Mouse (Mus musculus): ENCODE data around the gene Zfp385a. TPM values are rescaled to one million over a fixed set of nuclear protein-coding genes. Genes with fewer than 3 reads are reported as not detected.

Zfp385a gene
- polyA plus RNA-seq, 1 experiment from 2014 or later = 23.1 TPM

DNA sequence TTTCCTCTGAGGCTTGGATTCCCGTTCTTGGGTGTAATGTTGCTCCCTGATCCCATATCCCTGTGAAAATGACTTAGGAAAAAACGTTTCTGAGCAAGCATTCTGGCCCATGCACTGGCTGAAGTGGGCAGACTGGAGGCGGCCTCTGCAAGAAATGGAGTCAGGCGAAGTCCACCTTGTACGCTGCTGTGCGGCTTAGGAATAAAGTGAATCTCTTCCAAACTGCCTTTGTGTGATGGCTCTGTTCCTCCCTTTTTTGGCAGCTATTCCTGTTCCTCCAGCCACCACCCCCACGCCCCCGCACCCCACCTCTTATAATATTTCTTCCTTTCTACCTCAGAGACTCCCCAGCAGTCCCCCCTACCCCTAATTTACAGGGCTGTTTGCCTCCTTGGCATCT lies 40.2 kb downstream of the Zfp385a start:
- Histone ChIP-seq H3K4me3 (peak overlapping the region; percentile 46), H3K9me3 (no peaks in the 10 kb centered on the region), H3K27ac (peak overlapping the region; percentile 97), H3K27me3 (ENCODE audit: poor library complexity, severe bottlenecking) (no peaks in the 10 kb centered on the region), H3K36me3 (replicated peaks) (peaks cover 45% of the 10 kb centered on the region), H3K4me1 (peaks cover 99% of the 10 kb centered on the region)
- no peak for DNase-seq (ENCODE audit: extremely low spot score, low spot score)
- WGBS = 38% methylated on average over 8 of the region's 8 CpGs

DNA sequence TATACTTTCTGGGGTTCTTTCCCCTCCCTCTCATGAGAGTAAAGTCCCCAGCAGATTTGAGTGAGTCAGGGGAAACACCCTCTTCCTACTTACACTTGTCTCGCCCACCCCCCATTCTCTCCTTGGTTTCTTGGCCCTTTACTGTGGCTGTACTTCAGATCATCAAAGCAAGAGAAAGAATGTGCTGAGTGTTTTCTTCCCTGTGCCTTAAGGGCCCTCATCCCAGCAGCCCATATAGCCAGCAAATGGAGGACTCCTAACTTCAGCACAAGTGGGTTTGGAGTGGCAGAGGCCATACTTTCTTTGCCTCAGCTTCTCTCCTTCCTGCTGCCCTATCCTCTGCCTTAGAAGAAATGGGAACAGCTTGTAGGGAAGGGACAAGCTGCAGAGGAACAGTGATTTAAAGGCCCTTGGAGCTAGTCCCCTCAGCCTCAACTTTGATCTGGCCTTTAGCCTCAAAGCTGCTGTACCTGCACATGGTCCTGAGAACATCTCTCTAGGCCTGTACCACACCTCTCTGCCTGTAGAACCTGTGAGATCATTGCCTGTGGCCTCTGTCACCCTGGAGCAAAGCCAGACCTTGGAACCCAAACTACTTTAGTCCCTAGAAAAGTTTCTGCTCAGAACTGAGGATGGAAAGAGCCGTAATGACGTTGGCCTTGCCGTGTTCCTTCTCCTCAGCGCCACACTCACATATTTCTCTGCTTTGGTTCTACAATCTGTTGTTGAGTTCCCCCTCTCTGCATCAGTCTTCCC lies 40.9 kb downstream of the Zfp385a start:
- H3K36me3 ChIP-seq (replicated peaks) = peaks cover 47% of the 10 kb centered on the region
- no peak for DNase-seq (ENCODE audit: extremely low spot score, low spot score)
- H3K4me3 ChIP-seq = peak overlapping the region; percentile 46; the same call in 1 of the 2 replicates
- H3K27me3 ChIP-seq (ENCODE audit: poor library complexity, severe bottlenecking) = no peaks in the 10 kb centered on the region
- peaks cover 95% of the 10 kb centered on the region for H3K4me1 ChIP-seq
- H3K9me3 ChIP-seq = no peaks in the 10 kb centered on the region
- WGBS = 78% methylated on average over 5 of the region's 5 CpGs
- peak overlapping the region; percentile 97 for H3K27ac ChIP-seq

- 76% methylated on average over 3 of the region's 3 CpGs for WGBS
- DNase-seq (ENCODE audit: extremely low spot score, low spot score) = no peak
- H3K4me1 ChIP-seq = peaks cover 85% of the 10 kb centered on the region
- H3K27me3 ChIP-seq (ENCODE audit: poor library complexity, severe bottlenecking) = no peaks in the 10 kb centered on the region
- H3K36me3 ChIP-seq (replicated peaks) = peaks cover 57% of the 10 kb centered on the region
- H3K9me3 ChIP-seq = no peaks in the 10 kb centered on the region
- H3K27ac ChIP-seq = peak overlapping the region; percentile 97
- no peak overlapping the region for H3K4me3 ChIP-seq
These were observed 41.9 kb downstream of the Zfp385a start for GRCm38 (mm10) chr15:103298026-103298425.

GRCm38 (mm10) chr15:103297313-103297712 lies 42.6 kb downstream of the Zfp385a start:
- Histone ChIP-seq H3K4me3 (no peak overlapping the region), H3K27me3 (ENCODE audit: poor library complexity, severe bottlenecking) (no peaks in the 10 kb centered on the region), H3K9me3 (no peaks in the 10 kb centered on the region; the same call in 1 of the 2 replicates), H3K36me3 (replicated peaks) (peaks cover 64% of the 10 kb centered on the region), H3K4me1 (peaks cover 78% of the 10 kb centered on the region), H3K27ac (peak overlapping the region; percentile 97)
- no peak for DNase-seq (ENCODE audit: extremely low spot score, low spot score)
- 85% methylated on average over 6 of the region's 6 CpGs for WGBS

DNA sequence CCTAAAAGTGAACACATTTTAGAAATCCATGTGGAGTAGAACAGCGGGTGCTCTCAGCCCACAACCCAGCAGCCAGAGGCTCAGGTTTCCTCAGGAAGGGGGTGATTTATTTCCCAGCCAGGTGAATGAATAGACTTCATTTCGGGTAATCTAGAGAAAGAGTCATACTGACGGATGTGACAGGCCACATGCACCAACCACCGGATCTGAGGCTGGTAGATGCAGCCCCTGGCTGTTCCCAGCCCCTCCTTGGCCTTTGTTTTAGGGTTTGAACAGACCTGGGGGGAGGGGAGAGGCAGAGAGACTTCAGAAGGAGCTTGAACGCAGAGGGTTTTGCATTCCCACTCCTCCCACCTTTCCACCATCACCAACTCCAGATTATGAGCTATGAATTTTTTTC lies 44.0 kb downstream of the Zfp385a start:
- 6% methylated on average over 5 of the region's 5 CpGs for WGBS
- no peak overlapping the region for H3K4me3 ChIP-seq
- peaks cover 64% of the 10 kb centered on the region for H3K4me1 ChIP-seq

DNA sequence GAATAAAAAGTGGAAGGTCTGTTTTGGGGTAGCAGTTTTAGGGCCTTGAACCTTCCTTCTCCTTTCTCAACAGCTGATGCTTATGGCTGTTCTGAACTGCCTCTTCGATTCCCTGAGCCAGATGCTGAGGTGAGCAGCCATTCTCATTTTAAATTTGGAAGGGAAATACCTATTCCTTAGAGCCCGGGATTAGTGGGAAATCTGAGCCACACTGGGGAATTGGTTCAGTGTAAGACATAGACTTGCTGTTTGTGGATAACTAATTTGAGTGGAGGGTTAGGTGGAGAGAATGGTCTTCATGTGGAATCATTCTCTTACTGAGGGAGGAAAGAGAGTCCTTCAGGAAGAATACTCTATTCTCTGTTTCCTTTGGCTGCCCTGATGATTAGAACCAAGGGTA lies 45.2 kb downstream of the Zfp385a start:
- Histone ChIP-seq H3K4me3 (no peak overlapping the region), H3K36me3 (replicated peaks) (peaks cover 91% of the 10 kb centered on the region), H3K27me3 (ENCODE audit: poor library complexity, severe bottlenecking) (no peaks in the 10 kb centered on the region), H3K4me1 (peaks cover 56% of the 10 kb centered on the region), H3K9me3 (no peaks in the 10 kb centered on the region; the same call in 1 of the 2 replicates), H3K27ac (no peak overlapping the region)
- 76% methylated on average over 2 of the region's 2 CpGs for WGBS
- DNase-seq (ENCODE audit: extremely low spot score, low spot score) = no peak

More for the DNA sequence above, 44.0 kb downstream of the Zfp385a start:
- no peaks in the 10 kb centered on the region; the same call in 1 of the 2 replicates for H3K9me3 ChIP-seq
- peak overlapping the region; percentile 97 for H3K27ac ChIP-seq
- DNase-seq (ENCODE audit: extremely low spot score, low spot score) = peak; percentile 50
- H3K27me3 ChIP-seq (ENCODE audit: poor library complexity, severe bottlenecking) = no peaks in the 10 kb centered on the region
- peaks cover 78% of the 10 kb centered on the region for H3K36me3 ChIP-seq (replicated peaks)

GRCm38 (mm10) chr15:103293375-103293774 lies 46.5 kb downstream of the Zfp385a start:
- Histone ChIP-seq H3K27ac (no peak overlapping the region), H3K9me3 (no peaks in the 10 kb centered on the region; the same call in 1 of the 2 replicates), H3K36me3 (replicated peaks) (peaks cover 92% of the 10 kb centered on the region), H3K27me3 (ENCODE audit: poor library complexity, severe bottlenecking) (no peaks in the 10 kb centered on the region), H3K4me1 (peaks cover 48% of the 10 kb centered on the region), H3K4me3 (no peak overlapping the region)
- WGBS = 93% methylated on average over 2 of the region's 2 CpGs
- no peak for DNase-seq (ENCODE audit: extremely low spot score, low spot score)

- Histone ChIP-seq H3K27ac (no peak overlapping the region), H3K4me1 (peaks cover 42% of the 10 kb centered on the region), H3K36me3 (replicated peaks) (peaks cover 86% of the 10 kb centered on the region), H3K4me3 (no peak overlapping the region), H3K9me3 (no peaks in the 10 kb centered on the region; the same call in 1 of the 2 replicates), H3K27me3 (ENCODE audit: poor library complexity, severe bottlenecking) (no peaks in the 10 kb centered on the region)
- DNase-seq (ENCODE audit: extremely low spot score, low spot score) = no peak
- WGBS = 94% methylated on average over 4 of the region's 4 CpGs
These were observed 47.1 kb downstream of the Zfp385a start for GRCm38 (mm10) chr15:103292673-103293345.

DNA sequence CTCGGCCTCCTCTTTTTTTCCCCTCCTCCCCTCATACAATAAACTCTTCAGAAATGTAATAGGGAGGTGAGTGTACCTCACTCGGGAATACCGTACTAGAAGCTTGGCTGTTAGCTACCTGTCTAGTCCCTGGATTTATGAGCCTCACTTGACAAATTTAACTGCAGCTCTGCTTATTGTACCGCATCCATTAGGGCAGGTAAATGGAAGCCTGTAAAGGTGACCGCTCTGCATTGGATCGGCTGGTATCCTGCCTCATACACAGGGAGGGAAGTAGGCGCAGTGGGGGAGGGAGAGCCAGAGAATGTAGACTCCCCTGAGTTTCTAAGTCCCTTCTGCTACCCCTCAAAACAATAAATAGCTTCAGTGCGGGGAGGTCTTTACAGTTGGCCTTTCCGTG lies 49.0 kb downstream of the Zfp385a start:
- no peak overlapping the region for H3K4me3 ChIP-seq
- H3K9me3 ChIP-seq = no peaks in the 10 kb centered on the region; the same call in 1 of the 2 replicates
- peaks cover 80% of the 10 kb centered on the region for H3K36me3 ChIP-seq (replicated peaks)
- no peaks in the 10 kb centered on the region for H3K27me3 ChIP-seq (ENCODE audit: poor library complexity, severe bottlenecking)
- 94% methylated on average over 9 of the region's 9 CpGs for WGBS
- peaks cover 23% of the 10 kb centered on the region for H3K4me1 ChIP-seq
- no peak overlapping the region for H3K27ac ChIP-seq
- DNase-seq (ENCODE audit: extremely low spot score, low spot score) = no peak

DNA sequence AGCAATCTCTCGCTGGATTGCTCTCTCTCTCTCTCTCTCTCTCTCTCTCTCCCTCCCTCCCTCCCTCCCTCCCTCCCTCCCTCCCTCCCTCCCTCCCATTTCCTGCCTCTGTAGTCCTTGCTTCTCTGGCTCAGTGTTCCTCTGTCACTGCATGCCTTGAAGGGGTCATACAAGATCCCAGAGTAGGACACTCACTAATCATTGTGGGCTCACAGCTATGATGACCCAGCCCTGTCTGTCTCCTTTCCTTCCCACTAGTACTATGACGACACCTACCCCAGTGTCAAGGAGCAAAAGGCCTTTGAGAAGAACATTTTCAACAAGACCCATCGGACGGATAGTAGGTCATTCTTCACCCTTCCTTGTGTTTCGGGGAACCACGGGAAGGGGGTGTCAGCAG lies 49.5 kb downstream of the Zfp385a start:
- no peaks in the 10 kb centered on the region for H3K27me3 ChIP-seq (ENCODE audit: poor library complexity, severe bottlenecking)
- H3K4me3 ChIP-seq = no peak overlapping the region
- DNase-seq (ENCODE audit: extremely low spot score, low spot score) = no peak
- H3K36me3 ChIP-seq (replicated peaks) = peaks cover 75% of the 10 kb centered on the region
- no peak overlapping the region for H3K27ac ChIP-seq
- no peaks in the 10 kb centered on the region; the same call in 1 of the 2 replicates for H3K9me3 ChIP-seq
- peaks cover 23% of the 10 kb centered on the region for H3K4me1 ChIP-seq
- WGBS = 84% methylated on average over 6 of the region's 6 CpGs

DNA sequence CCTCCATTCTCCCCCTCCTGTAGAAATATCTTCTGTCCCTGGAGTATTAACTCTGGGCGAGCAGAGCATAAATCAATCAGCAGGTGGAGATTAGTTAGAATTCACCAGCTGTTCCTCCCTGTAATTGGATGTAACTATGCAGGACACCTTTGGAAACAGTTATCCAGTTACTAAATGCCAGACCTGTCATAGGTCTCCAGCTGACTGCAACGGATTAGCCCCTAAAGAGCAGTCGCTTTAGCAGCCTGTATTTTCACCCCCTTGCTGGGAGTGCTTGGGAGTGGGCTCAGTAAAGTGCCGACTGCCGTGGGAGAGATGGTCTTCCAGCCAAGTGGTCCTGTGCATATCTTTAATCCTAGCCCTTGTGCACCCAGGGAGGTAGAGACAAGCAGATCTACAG lies 50.3 kb downstream of the Zfp385a start:
- Histone ChIP-seq H3K27ac (no peak overlapping the region), H3K27me3 (ENCODE audit: poor library complexity, severe bottlenecking) (no peaks in the 10 kb centered on the region), H3K9me3 (no peaks in the 10 kb centered on the region; the same call in 1 of the 2 replicates), H3K4me1 (peaks cover 24% of the 10 kb centered on the region), H3K36me3 (replicated peaks) (peaks cover 70% of the 10 kb centered on the region), H3K4me3 (no peak overlapping the region)
- 62% methylated on average over 5 of the region's 5 CpGs for WGBS
- DNase-seq (ENCODE audit: extremely low spot score, low spot score) = no peak

GRCm38 (mm10) chr15:103285778-103286417 lies 54.0 kb downstream of the Zfp385a start:
- Histone ChIP-seq H3K4me3 (no peak overlapping the region), H3K4me1 (peaks cover 22% of the 10 kb centered on the region), H3K27ac (peak overlapping the region; percentile 41; the same call in 1 of the 2 replicates), H3K27me3 (ENCODE audit: poor library complexity, severe bottlenecking) (no peaks in the 10 kb centered on the region), H3K36me3 (replicated peaks) (peaks cover 41% of the 10 kb centered on the region), H3K9me3 (no peaks in the 10 kb centered on the region)
- no peak for DNase-seq (ENCODE audit: extremely low spot score, low spot score)
- 83% methylated on average over 1 of the region's 1 CpGs for WGBS

All from forebrain, embryonic 10.5 days (tissue).